Mouse (Mus musculus) embryonic facial prominence, embryonic 12.5 days (tissue): ENCODE results near the gene Tbl1xr1. TPM values are rescaled to one million over a fixed set of nuclear protein-coding genes. Genes with fewer than 3 reads are reported as not detected.

Source experiments
- ATAC-seq: fragments of 200-750 bp; cut with Nextera tagmentation; 2 replicates; pipeline ENCODE4 v1.8.0; 2017; ENCODE audit not compliant: insufficient number of reproducible peaks, insufficient read depth, low FRiP score, low TSS enrichment
- H3K27ac ChIP-seq: fragments of 300-500 bp; sonication (generic); 2 replicates; pipeline ENCODE4 v1.5.1; 2016; ENCODE audit warnings: mild to moderate bottlenecking
- H3K27me3 ChIP-seq: fragments of 300-500 bp; sonication (generic); 2 replicates; pipeline ENCODE4 v1.6.1; 2016; ENCODE audit warnings: mild to moderate bottlenecking, moderate library complexity
- H3K36me3 ChIP-seq: fragments of 300-500 bp; sonication (generic); 2 replicates; pipeline ENCODE4 v1.6.1; 2016; ENCODE audit warnings: mild to moderate bottlenecking
- H3K4me1 ChIP-seq: fragments of 300-500 bp; sonication (generic); 2 replicates; pipeline ENCODE4 v1.6.1; 2016
- H3K4me2 ChIP-seq: fragments of 300-500 bp; sonication (generic); replicated peaks from 2 replicates; pipeline ENCODE4 v1.6.1; 2016; ENCODE audit warnings: mild to moderate bottlenecking, moderate library complexity
- H3K4me3 ChIP-seq: fragments of 300-500 bp; sonication (generic); 2 replicates; pipeline ENCODE4 v1.5.1; 2016; ENCODE audit warnings: mild to moderate bottlenecking
- H3K9ac ChIP-seq: fragments of 300-500 bp; sonication (generic); 2 replicates; pipeline ENCODE4 v1.6.1; 2016; ENCODE audit warnings: mild to moderate bottlenecking, moderate library complexity
- H3K9me3 ChIP-seq: fragments of 300-500 bp; sonication (generic); 2 replicates; pipeline ENCODE4 v1.6.1; 2016; ENCODE audit warnings: mild to moderate bottlenecking, moderate library complexity
- WGBS: fragments of 180-500 bp; shearing (Covaris S2); methylation state at CpG from one replicate; pipeline ENCODE4 v1.1.7; 2016; 5-methylcytosine and 5-hydroxymethylcytosine counted together
- polyA plus RNA-seq: library from polyadenylated mRNA; unstranded; fragments of >200 nt; fragmentation: Nextera tagmentation; extraction: Ambion mirVana; gene quantifications from 2 replicates; pipeline ENCODE4 v1.2.1, GENCODE M21; 2016

Gene Tbl1xr1
- polyA plus RNA-seq, 1 experiment from 2014 or later = 39.8 TPM

DNA sequence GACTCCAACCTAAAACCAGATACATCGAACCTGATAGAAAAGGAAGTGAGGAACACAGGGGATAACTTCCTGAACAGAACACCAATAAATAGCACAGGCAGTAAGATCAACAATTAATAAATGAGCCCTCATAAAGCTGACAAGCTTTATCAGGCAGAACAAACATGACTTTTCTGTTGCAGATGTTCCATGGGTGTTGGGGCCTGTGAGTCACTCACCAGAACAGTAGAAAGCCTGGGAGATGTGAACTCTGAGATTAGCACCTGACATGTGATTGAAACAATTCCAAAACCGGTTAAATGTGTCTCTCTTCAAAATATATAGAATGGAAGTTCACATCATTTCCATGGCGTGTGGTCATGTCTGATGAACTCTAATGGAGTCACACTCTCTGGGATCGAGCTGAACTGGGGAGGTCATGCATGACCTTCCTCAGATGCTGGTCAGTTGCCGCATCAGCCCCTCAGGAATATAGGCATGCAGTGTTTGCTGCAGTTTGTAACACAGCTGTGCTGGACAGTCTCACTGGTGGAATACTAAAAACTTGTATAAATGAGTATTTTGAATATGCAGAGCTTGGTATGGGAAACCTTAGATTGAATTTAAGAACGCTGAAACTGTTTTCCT is 72.0 kb downstream of the Tbl1xr1 start:
- Histone ChIP-seq H3K9ac (no peak overlapping the region), H3K9me3 (no peaks in the 10 kb centered on the region), H3K27ac (no peak overlapping the region), H3K27me3 (no peaks in the 10 kb centered on the region), H3K4me2 (no peak overlapping the region), H3K4me3 (no peak overlapping the region), H3K36me3 (no peaks in the 10 kb centered on the region), H3K4me1 (no peaks in the 10 kb centered on the region)
- ATAC-seq = no peak
- 90% methylated on average over 6 of the region's 6 CpGs for WGBS

DNA sequence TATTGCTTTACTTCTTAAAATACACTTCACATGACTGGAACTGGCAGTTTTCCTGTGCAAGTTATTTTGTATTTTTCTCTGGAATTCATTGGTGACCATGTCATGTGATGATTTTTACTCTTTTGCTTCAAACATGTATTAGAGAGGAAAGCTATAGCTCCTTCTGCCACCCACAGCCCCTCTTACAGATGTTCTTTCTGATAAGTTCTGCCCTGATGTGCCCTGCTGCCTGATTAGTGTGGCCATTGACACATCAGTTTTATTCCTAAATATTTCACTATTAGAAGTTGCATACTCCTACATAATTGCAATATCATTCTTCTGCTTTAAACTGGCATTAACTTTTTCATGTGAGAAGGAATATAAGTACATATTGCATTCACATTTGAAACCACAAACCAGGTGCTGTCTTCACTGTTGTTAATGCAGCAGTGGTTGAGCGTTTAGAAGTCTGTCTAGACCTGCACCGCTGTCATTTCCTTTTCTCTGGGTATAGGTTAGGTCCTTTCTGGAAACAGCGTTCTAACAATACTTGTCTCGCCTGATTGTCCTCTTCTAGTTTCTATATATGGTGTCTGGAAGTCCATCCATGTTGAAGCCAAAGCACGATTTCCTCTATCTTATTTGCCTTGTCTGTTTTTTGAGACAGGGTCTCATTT is 74.5 kb downstream of the Tbl1xr1 start:
- ATAC-seq = no peak
- Histone ChIP-seq H3K9ac (no peak overlapping the region), H3K4me2 (no peak overlapping the region), H3K27ac (no peak overlapping the region), H3K36me3 (peaks cover under 1% of the 10 kb centered on the region; the same call in 1 of the 2 replicates), H3K27me3 (no peaks in the 10 kb centered on the region), H3K4me1 (no peaks in the 10 kb centered on the region), H3K4me3 (no peak overlapping the region), H3K9me3 (no peaks in the 10 kb centered on the region)
- 95% methylated on average over 5 of the region's 5 CpGs for WGBS

DNA sequence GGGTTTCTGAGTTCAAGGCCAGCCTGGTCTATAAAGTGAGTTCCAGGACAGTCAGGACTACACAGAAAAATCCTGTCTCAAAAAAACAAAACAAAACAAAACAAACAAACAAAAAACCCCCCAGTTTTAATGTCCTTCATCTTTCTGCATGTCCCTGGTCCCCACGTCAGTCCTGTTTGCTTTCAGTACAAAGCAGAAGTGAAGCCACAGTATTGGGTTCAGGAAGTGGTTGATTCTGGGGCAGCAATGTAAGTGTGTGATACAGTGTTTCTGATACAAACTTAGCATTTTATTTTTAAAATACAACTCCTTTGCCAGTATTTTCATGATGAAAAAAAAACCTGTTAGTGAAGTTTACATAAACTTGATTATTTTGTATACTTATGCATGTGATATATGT is 76.3 kb downstream of the Tbl1xr1 start:
- Histone ChIP-seq H3K27ac (no peak overlapping the region), H3K36me3 (peaks cover 9% of the 10 kb centered on the region; the same call in 1 of the 2 replicates), H3K9me3 (no peaks in the 10 kb centered on the region), H3K4me2 (no peak overlapping the region), H3K4me1 (no peaks in the 10 kb centered on the region), H3K27me3 (no peaks in the 10 kb centered on the region), H3K4me3 (no peak overlapping the region), H3K9ac (no peak overlapping the region)
- 79% methylated on average over 1 of the region's 1 CpGs for WGBS
- no peak for ATAC-seq

DNA sequence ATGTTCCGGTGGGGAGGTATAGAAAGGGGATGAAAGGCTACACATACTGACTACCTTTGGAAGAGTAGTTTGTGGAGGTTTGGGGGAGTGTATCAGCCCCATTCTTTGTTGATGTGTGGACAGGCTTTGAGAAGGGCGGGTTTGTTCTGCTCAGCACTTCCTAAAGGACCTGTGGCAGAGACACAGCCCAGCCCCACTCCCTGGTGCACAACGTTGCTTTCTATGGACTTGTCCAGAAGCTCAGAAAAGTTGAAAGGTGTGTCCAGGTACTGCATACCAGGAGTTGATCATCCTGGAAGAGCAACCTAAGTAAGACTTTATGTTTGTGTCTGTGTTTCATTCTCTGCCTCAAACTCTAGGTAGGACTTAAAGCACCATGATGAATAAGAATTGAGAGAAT is 78.1 kb downstream of the Tbl1xr1 start:
- Histone ChIP-seq H3K36me3 (peaks cover 9% of the 10 kb centered on the region; the same call in 1 of the 2 replicates), H3K27ac (no peak overlapping the region), H3K27me3 (no peaks in the 10 kb centered on the region), H3K9me3 (no peaks in the 10 kb centered on the region), H3K4me2 (no peak overlapping the region), H3K4me3 (no peak overlapping the region), H3K9ac (no peak overlapping the region), H3K4me1 (no peaks in the 10 kb centered on the region)
- WGBS = 88% methylated on average over 3 of the region's 3 CpGs
- ATAC-seq = no peak

DNA sequence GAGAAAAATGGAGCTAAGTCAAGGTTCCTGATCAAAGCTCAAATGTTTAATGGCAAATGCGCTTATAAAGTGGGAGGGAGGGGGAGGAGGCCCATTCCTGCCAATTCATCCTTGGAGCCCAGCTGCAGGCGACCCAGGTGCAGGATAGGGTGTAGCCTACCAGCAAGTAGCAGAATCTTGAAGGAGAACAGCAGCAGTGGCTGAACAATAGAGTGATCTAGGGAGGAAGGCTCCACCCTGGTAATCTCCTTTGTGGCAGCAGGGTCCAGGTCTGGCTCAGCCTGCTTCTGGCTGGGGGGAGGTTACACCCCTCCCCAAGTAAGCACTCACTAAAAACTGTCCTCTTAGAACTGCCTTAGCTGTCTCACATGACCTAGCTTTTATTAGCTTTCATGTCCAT is 79.9 kb downstream of the Tbl1xr1 start:
- Histone ChIP-seq H3K4me2 (no peak overlapping the region), H3K27me3 (no peaks in the 10 kb centered on the region), H3K36me3 (peaks cover 9% of the 10 kb centered on the region; the same call in 1 of the 2 replicates), H3K4me1 (no peaks in the 10 kb centered on the region), H3K27ac (no peak overlapping the region), H3K9ac (no peak overlapping the region), H3K4me3 (no peak overlapping the region), H3K9me3 (no peaks in the 10 kb centered on the region)
- ATAC-seq = no peak
- WGBS = 61% methylated on average over 2 of the region's 2 CpGs

DNA sequence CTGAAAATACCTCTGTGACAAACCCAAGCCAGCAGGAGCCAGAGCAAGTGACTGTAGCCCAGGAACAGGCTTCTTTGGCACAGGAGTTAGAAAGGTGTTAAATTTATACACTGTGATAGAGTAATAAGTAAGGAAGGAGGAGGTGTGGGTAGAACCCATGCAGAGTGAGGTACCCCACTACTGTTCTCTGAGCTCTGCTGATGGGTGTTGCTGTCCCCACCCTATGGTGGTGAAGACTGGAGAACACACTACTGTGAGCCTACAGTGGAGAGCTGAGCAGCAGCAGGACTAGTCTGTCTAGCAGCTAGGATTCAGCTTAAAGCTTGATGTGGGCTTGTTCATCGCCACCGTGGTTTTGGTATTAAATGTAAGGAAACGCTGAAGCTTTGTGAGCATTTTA is 86.5 kb downstream of the Tbl1xr1 start:
- H3K9ac ChIP-seq = no peak overlapping the region
- H3K27me3 ChIP-seq = no peaks in the 10 kb centered on the region
- 98% methylated on average over 3 of the region's 3 CpGs for WGBS
- no peak overlapping the region for H3K27ac ChIP-seq
- H3K4me3 ChIP-seq = no peak overlapping the region
- H3K9me3 ChIP-seq = no peaks in the 10 kb centered on the region
- no peak overlapping the region for H3K4me2 ChIP-seq
- no peaks in the 10 kb centered on the region for H3K4me1 ChIP-seq
- no peaks in the 10 kb centered on the region for H3K36me3 ChIP-seq
- no peak for ATAC-seq

DNA sequence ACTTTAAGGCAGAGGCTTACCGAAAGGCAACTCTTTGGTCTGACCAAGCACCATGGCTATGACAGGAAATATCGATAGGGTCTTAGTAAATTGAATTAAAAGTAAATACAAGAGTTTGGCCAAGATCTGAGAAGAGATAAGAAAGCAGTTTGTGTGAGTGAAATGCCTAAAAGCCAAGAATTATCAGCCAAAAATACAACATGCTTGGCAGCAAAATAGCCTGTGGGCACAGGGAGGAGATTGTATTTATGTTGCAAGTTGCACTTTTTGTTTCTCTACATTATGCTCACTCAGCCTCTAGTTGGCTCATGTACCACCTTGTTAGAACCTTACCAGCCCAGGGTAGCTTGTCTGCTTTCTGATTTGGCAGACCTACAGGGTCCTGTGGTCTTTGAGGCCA is 91.4 kb downstream of the Tbl1xr1 start:
- H3K4me3 ChIP-seq = no peak overlapping the region
- peaks cover 15% of the 10 kb centered on the region for H3K4me1 ChIP-seq
- no peak for ATAC-seq
- H3K27ac ChIP-seq = no peak overlapping the region
- no peaks in the 10 kb centered on the region for H3K27me3 ChIP-seq
- H3K9me3 ChIP-seq = no peaks in the 10 kb centered on the region
- H3K36me3 ChIP-seq = no peaks in the 10 kb centered on the region
- WGBS = 80% methylated on average over 2 of the region's 2 CpGs
- no peak overlapping the region for H3K9ac ChIP-seq
- no peak overlapping the region for H3K4me2 ChIP-seq

DNA sequence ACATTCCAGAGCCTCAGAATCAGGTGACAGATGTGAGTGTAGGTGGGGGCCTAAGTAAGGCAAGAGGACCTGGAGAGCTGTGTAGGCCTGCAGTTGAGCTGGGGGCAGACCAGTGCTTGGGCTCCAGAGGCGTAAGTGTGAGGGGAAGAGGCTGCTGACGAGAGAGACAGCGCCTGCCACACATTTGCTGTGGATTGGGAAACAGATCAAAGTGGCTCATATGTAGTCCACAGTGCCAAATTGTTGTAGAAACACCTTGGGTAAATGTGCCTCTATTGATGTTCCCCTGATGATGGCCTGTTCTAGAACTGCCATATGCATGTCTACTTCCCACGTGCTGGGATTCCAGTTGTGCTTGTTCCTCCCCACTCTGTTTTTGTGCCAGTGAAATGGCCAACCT is 92.0 kb downstream of the Tbl1xr1 start:
- Histone ChIP-seq H3K4me3 (no peak overlapping the region), H3K36me3 (no peaks in the 10 kb centered on the region), H3K9ac (no peak overlapping the region), H3K9me3 (no peaks in the 10 kb centered on the region), H3K27me3 (no peaks in the 10 kb centered on the region), H3K4me2 (no peak overlapping the region), H3K4me1 (peaks cover 16% of the 10 kb centered on the region), H3K27ac (no peak overlapping the region)
- ATAC-seq = no peak
- WGBS = 93% methylated on average over 4 of the region's 4 CpGs

DNA sequence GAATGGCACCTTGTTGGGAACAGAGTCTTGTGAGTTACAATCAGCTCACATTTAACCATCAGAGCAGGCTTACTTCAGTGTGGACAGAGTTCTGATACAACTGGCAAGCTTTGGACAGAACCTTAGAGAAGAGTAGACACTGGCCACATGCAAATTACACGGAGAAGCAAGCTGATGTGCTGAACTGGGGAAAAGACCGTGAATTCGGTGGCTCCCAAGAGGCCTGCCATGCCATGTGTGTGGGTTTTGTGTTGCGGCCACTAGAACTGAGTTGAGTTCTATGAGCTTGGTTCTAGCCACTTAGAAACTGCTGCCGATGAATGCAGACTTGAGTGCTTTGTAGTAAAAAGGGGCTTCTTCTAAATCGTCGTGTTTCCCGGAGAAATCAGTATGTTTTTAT is 95.1 kb downstream of the Tbl1xr1 start:
- no peak overlapping the region for H3K4me2 ChIP-seq
- H3K9me3 ChIP-seq = no peaks in the 10 kb centered on the region
- 0 out of 2 replicates have a peak overlapping the region, but pooled peaks have one; percentile 23 for H3K27ac ChIP-seq
- no peaks in the 10 kb centered on the region for H3K36me3 ChIP-seq
- WGBS = 76% methylated on average over 8 of the region's 8 CpGs
- ATAC-seq = no peak
- no peak overlapping the region for H3K9ac ChIP-seq
- peaks cover 19% of the 10 kb centered on the region for H3K4me1 ChIP-seq
- no peak overlapping the region for H3K4me3 ChIP-seq
- no peaks in the 10 kb centered on the region for H3K27me3 ChIP-seq

DNA sequence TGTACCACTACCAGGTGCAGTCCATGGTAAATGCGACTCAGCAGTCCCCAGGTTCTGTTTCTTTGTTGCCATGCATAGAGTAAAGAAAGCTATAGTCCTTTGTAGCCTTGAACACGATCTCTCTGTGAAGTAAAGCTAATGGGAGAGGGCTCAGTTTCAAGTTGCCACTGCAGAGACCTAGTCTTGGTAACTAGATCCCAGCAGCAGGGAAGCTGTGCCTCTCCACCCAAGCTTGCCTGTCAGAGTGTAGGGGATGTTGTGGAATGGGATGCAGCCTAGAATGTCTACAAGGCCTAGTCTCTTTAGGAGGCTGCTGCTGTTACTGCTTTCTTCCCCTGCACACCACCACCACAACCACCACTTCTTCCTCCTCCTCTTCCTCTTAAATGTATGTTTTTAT is 96.0 kb downstream of the Tbl1xr1 start:
- Histone ChIP-seq H3K27ac (0 out of 2 replicates have a peak overlapping the region, but pooled peaks have one; percentile 30), H3K27me3 (no peaks in the 10 kb centered on the region), H3K4me2 (no peak overlapping the region), H3K4me1 (peaks cover 19% of the 10 kb centered on the region), H3K9ac (no peak overlapping the region), H3K4me3 (no peak overlapping the region), H3K36me3 (no peaks in the 10 kb centered on the region), H3K9me3 (no peaks in the 10 kb centered on the region)
- no peak for ATAC-seq
- 33% methylated on average over 2 of the region's 2 CpGs for WGBS

DNA sequence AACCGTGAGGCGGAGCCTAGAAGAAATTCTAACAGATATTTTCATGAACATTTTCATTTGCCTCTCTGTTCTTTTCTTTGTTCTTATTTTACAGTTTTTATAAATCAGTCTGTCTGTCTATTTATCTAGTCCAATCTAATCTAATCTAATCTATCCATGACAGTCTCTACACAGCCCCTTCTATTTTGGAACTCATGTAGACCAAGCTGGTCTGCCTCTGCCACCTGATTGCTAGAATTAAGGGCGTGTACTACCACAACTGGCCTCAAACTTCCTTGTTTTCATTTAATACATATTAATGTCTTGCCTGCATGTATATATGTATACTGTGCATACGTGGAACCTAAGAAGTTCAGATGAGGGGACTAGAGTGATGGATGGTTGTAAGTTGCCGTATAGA is 96.7 kb downstream of the Tbl1xr1 start:
- Histone ChIP-seq H3K36me3 (no peaks in the 10 kb centered on the region), H3K9me3 (no peaks in the 10 kb centered on the region), H3K4me1 (peaks cover 19% of the 10 kb centered on the region), H3K4me3 (no peak overlapping the region), H3K27ac (no peak overlapping the region), H3K9ac (no peak overlapping the region), H3K4me2 (no peak overlapping the region), H3K27me3 (no peaks in the 10 kb centered on the region)
- 89% methylated on average over 5 of the region's 5 CpGs for WGBS
- ATAC-seq = no peak

DNA sequence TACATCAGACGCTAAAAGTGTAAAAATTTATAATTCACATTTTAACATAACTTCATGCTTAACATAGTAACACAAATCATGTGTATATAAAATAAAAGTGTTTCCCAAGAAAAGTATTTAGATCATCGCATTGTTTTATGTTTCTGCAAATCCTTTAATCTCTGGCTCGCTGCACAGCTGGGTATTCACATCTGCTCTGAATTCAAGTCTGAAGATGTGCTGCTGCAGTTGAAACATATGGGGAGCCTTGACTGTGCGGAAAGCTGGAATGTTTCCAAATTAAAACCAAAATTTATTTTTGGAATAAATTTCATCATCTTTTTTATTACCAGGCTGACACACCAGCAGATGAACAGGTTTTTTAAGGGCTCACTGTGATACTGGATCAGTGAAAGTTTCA is 97.8 kb downstream of the Tbl1xr1 start:
- Histone ChIP-seq H3K4me2 (no peak overlapping the region), H3K27ac (no peak overlapping the region), H3K27me3 (no peaks in the 10 kb centered on the region), H3K4me3 (no peak overlapping the region), H3K9me3 (no peaks in the 10 kb centered on the region), H3K9ac (no peak overlapping the region), H3K36me3 (no peaks in the 10 kb centered on the region), H3K4me1 (peaks cover 19% of the 10 kb centered on the region)
- WGBS = 53% methylated on average over 4 of the region's 4 CpGs
- ATAC-seq = no peak
